Mouse (Mus musculus): ENCODE results near the gene Morn4. TPM values are rescaled to one million over a fixed set of nuclear protein-coding genes. Genes with fewer than 3 reads are reported as not detected.

The Morn4 gene
- polyA plus RNA-seq, 1 experiment, result 1.1 TPM

GRCm38 (mm10) chr19:42033611-42034010, 52.5 kb downstream of the Morn4 start:
- H3K36me3 ChIP-seq (ENCODE audit: control insufficient read depth, insufficient read depth, low read length), result no peaks in the 10 kb centered on the region
- no peak for DNase-seq
- no peaks in the 10 kb centered on the region for H3K27me3 ChIP-seq (ENCODE audit: control insufficient read depth, insufficient read depth, low read length)
- H3K27ac ChIP-seq (ENCODE audit: control insufficient read depth, insufficient read depth, low read length), result no peak overlapping the region
- H3K4me1 ChIP-seq (replicated peaks; ENCODE audit: control insufficient read depth, insufficient read depth, low read length), result no peaks in the 10 kb centered on the region; the same call in 1 of the 2 replicates
- no peak overlapping the region for H3K4me3 ChIP-seq (ENCODE audit: control insufficient read depth, insufficient read depth, low read length)
- no peak for TF ChIP-seq POLR2A (IDR thresholded peaks at IDR 0.05; ENCODE audit: control insufficient read depth, extremely low read depth, insufficient read depth, low read length, poor library complexity)
- no peak for TF ChIP-seq CTCF (IDR thresholded peaks at IDR 0.05; ENCODE audit: borderline replicate concordance, control insufficient read depth, extremely low read depth, insufficient read depth, low read length, poor library complexity)
- WGBS, result 98% methylated on average over 14 of the region's 14 CpGs

GRCm38 (mm10) chr19:42031112-42031511, 55.0 kb downstream of the Morn4 start:
- WGBS, result 37% methylated on average over 5 of the region's 5 CpGs
- Histone ChIP-seq H3K27me3 (ENCODE audit: control insufficient read depth, insufficient read depth, low read length) (no peaks in the 10 kb centered on the region), H3K27ac (ENCODE audit: control insufficient read depth, insufficient read depth, low read length) (no peak overlapping the region), H3K4me1 (replicated peaks; ENCODE audit: control insufficient read depth, insufficient read depth, low read length) (no peaks in the 10 kb centered on the region; the same call in 1 of the 2 replicates), H3K36me3 (ENCODE audit: control insufficient read depth, insufficient read depth, low read length) (no peaks in the 10 kb centered on the region), H3K4me3 (ENCODE audit: control insufficient read depth, insufficient read depth, low read length) (no peak overlapping the region)
- DNase-seq, result no peak
- TF ChIP-seq POLR2A (IDR thresholded peaks at IDR 0.05; ENCODE audit: control insufficient read depth, extremely low read depth, insufficient read depth, low read length, poor library complexity) (no peak), CTCF (IDR thresholded peaks at IDR 0.05; ENCODE audit: borderline replicate concordance, control insufficient read depth, extremely low read depth, insufficient read depth, low read length, poor library complexity) (no peak)

- 0 out of 2 replicates have a peak, but pooled peaks cover 3% of the 10 kb centered on the region for H3K4me1 ChIP-seq (replicated peaks; ENCODE audit: control insufficient read depth, insufficient read depth, low read length)
- H3K4me3 ChIP-seq (ENCODE audit: control insufficient read depth, insufficient read depth, low read length), result no peak overlapping the region
- peak; percentile 87; the same call in 1 of the 2 replicates for TF ChIP-seq CTCF (IDR thresholded peaks at IDR 0.05; ENCODE audit: borderline replicate concordance, control insufficient read depth, extremely low read depth, insufficient read depth, low read length, poor library complexity)
- no peak for TF ChIP-seq POLR2A (IDR thresholded peaks at IDR 0.05; ENCODE audit: control insufficient read depth, extremely low read depth, insufficient read depth, low read length, poor library complexity)
- 12% methylated on average over 5 of the region's 5 CpGs for WGBS
- H3K36me3 ChIP-seq (ENCODE audit: control insufficient read depth, insufficient read depth, low read length), result no peaks in the 10 kb centered on the region
- no peak overlapping the region for H3K27ac ChIP-seq (ENCODE audit: control insufficient read depth, insufficient read depth, low read length)
- peak; percentile 78 for DNase-seq
- no peaks in the 10 kb centered on the region for H3K27me3 ChIP-seq (ENCODE audit: control insufficient read depth, insufficient read depth, low read length)
Measured at GRCm38 (mm10) chr19:42026158-42026557, 60.0 kb downstream of the Morn4 start.

Other genes with a start within 250 kb of the Morn4 start
- gene Frat2, start 238.2 kb downstream of the Morn4 start, polyA plus RNA-seq (2012; rRNA removed), result 27.4 and 44.5 TPM in 2 replicates
- gene Rrp12, start 190.2 kb downstream of the Morn4 start, polyA plus RNA-seq (2012; rRNA removed), result 9.7 and 10.9 TPM in 2 replicates
- gene Pgam1, start 174.4 kb downstream of the Morn4 start, polyA plus RNA-seq (2012; rRNA removed), result 187 and 200 TPM in 2 replicates
- 20.3 and 20.5 TPM in 2 replicates for gene Exosc1, start 152.9 kb downstream of the Morn4 start, polyA plus RNA-seq (2012; rRNA removed)
- 162 and 176 TPM in 2 replicates for gene Zdhhc16, start 152.9 kb downstream of the Morn4 start, polyA plus RNA-seq (2012; rRNA removed)
- 142 TPM in 2 replicates for gene Mms19, start 105.2 kb downstream of the Morn4 start, polyA plus RNA-seq (2012; rRNA removed)
- gene Ubtd1, start 104.6 kb downstream of the Morn4 start, polyA plus RNA-seq (2012; rRNA removed), result 27.3 and 36.9 TPM in 2 replicates
- gene Ankrd2, start 50.4 kb downstream of the Morn4 start, polyA plus RNA-seq (2012; rRNA removed), result 0.20 TPM in 1 of 2 replicates, not detected in the other
- 0.84 and 1.2 TPM in 2 replicates for gene Hoga1, start 40.7 kb downstream of the Morn4 start, polyA plus RNA-seq (2012; rRNA removed)
- 0.27 TPM in 1 of 2 replicates, not detected in the other for gene 4933411K16Rik, start 34.1 kb downstream of the Morn4 start, polyA plus RNA-seq (2012; rRNA removed)
- 36.8 and 42.2 TPM in 2 replicates for gene Pi4k2a, start 4.1 kb upstream of the Morn4 start, polyA plus RNA-seq (2012; rRNA removed)
- gene Avpi1, start 42.7 kb upstream of the Morn4 start, polyA plus RNA-seq (2012; rRNA removed), result 13.0 and 15.9 TPM in 2 replicates
- 44.4 and 45.7 TPM in 2 replicates for gene Marveld1, start 61.0 kb upstream of the Morn4 start, polyA plus RNA-seq (2012; rRNA removed)
- 89.7 and 96.4 TPM in 2 replicates for gene Zfyve27, start 77.6 kb upstream of the Morn4 start, polyA plus RNA-seq (2012; rRNA removed)
- 2.0 and 2.4 TPM in 2 replicates for gene Sfrp5, start 115.9 kb upstream of the Morn4 start, polyA plus RNA-seq (2012; rRNA removed)
- 0.84 and 1.2 TPM in 2 replicates for gene Golga7b, start 161.2 kb upstream of the Morn4 start, polyA plus RNA-seq (2012; rRNA removed)